Mouse (Mus musculus) heart, adult 2 months (tissue): ENCODE results near the gene Hist1h2bq.
"Not testable (repeated sequence)": the region's sequence is repeated elsewhere in the genome, so short reads cannot be mapped to it uniquely, and the experiment has no call there.

Experiments used
- CTCF ChIP-seq: fragments of 200-600 bp; IDR thresholded peaks from 2 replicates; pipeline ENCODE4 v1.8.1; 2022; ENCODE audit warnings: antibody characterized with exemption, mild to moderate bottlenecking, moderate library complexity
- EP300 ChIP-seq: fragments of 200-500 bp; IDR thresholded peaks from 2 replicates; pipeline ENCODE4 v1.6.1; 2011; ENCODE audit warnings: low read depth, low read length, control low read depth; ENCODE audit not compliant: insufficient read depth
- POLR2A ChIP-seq: fragments of 200-500 bp; IDR thresholded peaks from 2 replicates; pipeline ENCODE4 v1.6.1; 2011; ENCODE audit warnings: mild to moderate bottlenecking, low read depth, low read length, control low read depth; ENCODE audit not compliant: insufficient read depth

DNA sequence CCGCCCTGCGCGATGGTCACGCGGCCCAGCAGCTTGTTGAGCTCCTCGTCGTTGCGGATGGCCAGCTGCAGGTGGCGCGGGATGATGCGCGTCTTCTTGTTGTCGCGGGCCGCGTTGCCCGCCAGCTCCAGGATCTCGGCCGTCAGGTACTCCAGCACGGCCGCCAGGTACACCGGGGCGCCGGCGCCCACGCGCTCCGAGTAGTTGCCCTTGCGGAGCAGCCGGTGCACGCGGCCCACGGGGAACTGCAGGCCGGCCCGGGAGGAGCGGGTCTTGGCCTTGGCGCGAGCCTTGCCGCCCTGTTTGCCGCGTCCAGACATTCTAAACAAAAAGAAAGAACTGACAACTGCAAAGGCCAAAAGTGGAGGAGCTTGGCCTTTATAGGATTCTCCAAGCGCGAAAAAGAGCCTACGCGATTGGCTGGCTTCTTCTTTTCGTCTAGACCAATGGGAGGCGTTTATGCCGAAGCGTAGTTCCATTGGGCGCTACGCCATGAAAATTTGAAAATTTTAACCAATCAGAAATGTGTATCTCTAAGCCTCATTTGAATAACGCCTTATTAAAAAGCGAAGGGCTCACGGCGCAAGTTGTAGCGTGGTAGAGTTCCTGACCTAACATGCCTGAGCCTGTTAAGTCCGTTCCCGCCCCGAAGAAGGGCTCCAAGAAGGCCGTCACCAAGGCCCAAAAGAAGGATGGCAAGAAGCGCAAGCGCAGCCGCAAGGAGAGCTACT, 22.9 kb downstream of the Hist1h2bq start, which contains the start of the genes Hist1h2an and Hist1h2bp:
- TF ChIP-seq POLR2A (peak; percentile 75; the same call in 1 of the 2 replicates), CTCF (peak; percentile 13; the same call in 1 of the 2 replicates)
- TF ChIP-seq EP300 = not testable (repeated sequence)
